Mouse (Mus musculus) liver, embryonic 14.5 days (tissue): ENCODE data around the gene Crybb1. TPM values are rescaled to one million over a fixed set of nuclear protein-coding genes. Genes with fewer than 3 reads are reported as not detected.

Experiments
- ATAC-seq: fragments of 200-750 bp; cut with Nextera tagmentation; 2 replicates; pipeline ENCODE4 v1.8.0; 2017; ENCODE audit warnings: moderate number of reproducible peaks, mild to moderate bottlenecking, moderate library complexity; ENCODE audit not compliant: insufficient read depth
- DNase-seq, 3 experiments: peaks; one replicate each; pipeline ENCODE4 v3.0.0-alpha.2; 2012 to 2013; ENCODE audit warnings: low read depth in 3 of 3, low spot score in 3 of 3
- H3K27ac ChIP-seq: fragments of 300-500 bp; sonication (generic); 2 replicates; pipeline ENCODE4 v1.5.1; 2014; ENCODE audit warnings: moderate library complexity, mild to moderate bottlenecking, control low read depth, inconsistent platforms
- H3K27me3 ChIP-seq: fragments of 300-500 bp; sonication (generic); 2 replicates; pipeline ENCODE4 v1.6.1; 2014; ENCODE audit warnings: mild to moderate bottlenecking, low read length, moderate library complexity; ENCODE audit not compliant: control insufficient read depth, insufficient read depth
- H3K36me3 ChIP-seq: fragments of 300-500 bp; sonication (generic); replicated peaks from 2 replicates; pipeline ENCODE4 v1.6.1; 2014; ENCODE audit warnings: low read depth; ENCODE audit not compliant: control insufficient read depth, insufficient read depth
- H3K4me1 ChIP-seq, 2 experiments: fragments of 200-500 bp in 1 of 2; fragments of 300-500 bp in 1 of 2; sonication (generic) in 1 of 2; replicated peaks; 2 replicates each; pipeline ENCODE4 v1.6.1; 2012 to 2014; ENCODE audit warnings: antibody characterized with exemption in 1 of 2, inconsistent platforms in 1 of 2, low read length in 1 of 2; ENCODE audit not compliant: control insufficient read depth in 2 of 2, insufficient read depth in 2 of 2
- H3K4me2 ChIP-seq: fragments of 300-500 bp; sonication (generic); 2 replicates; pipeline ENCODE4 v1.6.1; 2014; ENCODE audit warnings: low read depth, mild to moderate bottlenecking, control low read depth, moderate library complexity
- H3K4me3 ChIP-seq, 2 experiments: fragments of 200-500 bp in 1 of 2; fragments of 300-500 bp in 1 of 2; sonication (generic) in 1 of 2; 2 replicates each; pipeline ENCODE4 v1.5.1; 2012 to 2014; ENCODE audit warnings: low read depth in 2 of 2, low read length in 2 of 2, mild to moderate bottlenecking in 2 of 2, control low read depth in 1 of 2, inconsistent platforms in 1 of 2, moderate library complexity in 1 of 2; ENCODE audit not compliant: insufficient read depth in 1 of 2
- H3K9ac ChIP-seq: fragments of 300-500 bp; sonication (generic); replicated peaks from 2 replicates; pipeline ENCODE4 v1.6.1; 2014; ENCODE audit warnings: mild to moderate bottlenecking, control low read depth, moderate library complexity
- H3K9me3 ChIP-seq: fragments of 300-500 bp; sonication (generic); 2 replicates; pipeline ENCODE4 v1.6.1; 2016; ENCODE audit warnings: low read length, mixed read lengths; ENCODE audit not compliant: control insufficient read depth
- CTCF ChIP-seq: IDR thresholded peaks from 2 replicates; pipeline ENCODE4 v1.5.1; 2016; ENCODE audit warnings: antibody characterized with exemption, low read depth, control low read depth
- EP300 ChIP-seq: IDR thresholded peaks from 2 replicates; pipeline ENCODE4 v1.6.1; 2016; ENCODE audit warnings: antibody characterized with exemption, low read depth
- WGBS: fragments of 180-500 bp; shearing (Covaris S2); extraction: QIAGEN DNeasy Blood & Tissue Kit; methylation state at CpG from one replicate; pipeline ENCODE4 v1.1.7; 2014; ENCODE audit not compliant: insufficient replicate concordance; 5-methylcytosine and 5-hydroxymethylcytosine counted together
- polyA plus RNA-seq, 2 experiments: library from polyadenylated mRNA; depleted of rRNA in 1 of 2; stranded (reverse) in 1 of 2; unstranded in 1 of 2; fragments of >200 nt; fragmentation: Nextera tagmentation in 1 of 2; extraction: Ambion mirVana in 1 of 2; gene quantifications; 2 replicates each; pipeline versions ENCODE4 v1.2.1 to v1.2.3; 2012 to 2014

Crybb1 gene
- polyA plus RNA-seq, 2 experiments: 0.24 TPM; not detected in 1

DNA sequence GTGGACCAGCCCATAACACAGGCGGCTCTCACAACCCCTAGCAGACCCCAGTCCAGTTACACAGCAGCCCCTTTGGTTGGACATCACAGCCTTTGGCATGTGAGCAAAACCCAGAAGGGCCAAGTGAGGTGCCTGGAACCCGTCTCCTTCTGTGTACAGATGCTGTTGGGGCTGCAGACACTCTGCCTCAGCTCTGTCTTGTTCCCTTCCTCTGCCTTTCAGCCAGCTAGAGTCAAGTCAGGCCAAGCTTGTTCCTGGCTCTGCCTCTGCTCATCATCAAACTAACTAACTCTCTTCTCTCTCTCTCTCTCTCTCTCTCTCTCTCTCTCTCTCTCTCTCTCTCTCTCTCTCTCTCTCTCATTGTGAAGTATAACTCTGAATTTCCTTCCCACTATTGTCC lies 19.0 kb upstream of the Crybb1 start:
- Histone ChIP-seq H3K4me2 (no peak overlapping the region), H3K9me3 (no peaks in the 10 kb centered on the region), H3K4me3 (no peak overlapping the region), H3K36me3 (no peaks in the 10 kb centered on the region), H3K27ac (no peak overlapping the region), H3K4me1 (no peaks in the 10 kb centered on the region; a peak in 1 of 4 replicates), H3K27me3 (no peaks in the 10 kb centered on the region), H3K9ac (no peak overlapping the region)
- TF ChIP-seq CTCF (no peak), EP300 (no peak)
- 72% methylated on average over 2 of the region's 2 CpGs for whole genome bisulfite sequencing
- DNase-seq (no peak), ATAC-seq (no peak)

DNA sequence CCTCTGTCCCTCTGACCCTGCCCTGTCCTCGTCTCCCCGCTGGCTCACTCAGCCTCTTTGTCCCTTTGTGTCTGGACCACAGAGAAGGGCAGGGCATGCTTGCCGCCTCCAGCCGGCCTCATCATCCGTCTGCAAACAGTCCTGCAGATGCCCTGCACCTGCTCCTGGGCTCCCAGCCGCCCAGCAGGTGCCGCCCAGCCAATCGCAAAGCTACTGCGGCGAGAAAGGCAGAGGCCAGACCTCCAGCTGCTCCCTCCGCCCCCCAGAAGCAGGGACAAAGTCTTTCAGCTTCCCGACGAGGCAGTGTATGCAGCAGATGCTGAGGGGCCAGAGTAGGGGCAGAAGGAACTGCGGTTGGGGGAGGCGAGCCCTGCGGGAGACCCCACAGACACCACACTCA lies 18.2 kb upstream of the Crybb1 start:
- no peak for ATAC-seq
- 21% methylated on average over 16 of the region's 16 CpGs for WGBS
- Histone ChIP-seq H3K36me3 (no peaks in the 10 kb centered on the region), H3K27ac (no peak overlapping the region), H3K4me3 (no peak overlapping the region), H3K4me1 (peaks cover 2 to 8% of the 10 kb centered on the region in 2 experiments; a peak in 3 of 4 replicates), H3K27me3 (no peaks in the 10 kb centered on the region), H3K9ac (no peak overlapping the region), H3K4me2 (no peak overlapping the region), H3K9me3 (no peaks in the 10 kb centered on the region)
- TF ChIP-seq EP300 (no peak), CTCF (no peak)
- DNase-seq: no peak

DNA sequence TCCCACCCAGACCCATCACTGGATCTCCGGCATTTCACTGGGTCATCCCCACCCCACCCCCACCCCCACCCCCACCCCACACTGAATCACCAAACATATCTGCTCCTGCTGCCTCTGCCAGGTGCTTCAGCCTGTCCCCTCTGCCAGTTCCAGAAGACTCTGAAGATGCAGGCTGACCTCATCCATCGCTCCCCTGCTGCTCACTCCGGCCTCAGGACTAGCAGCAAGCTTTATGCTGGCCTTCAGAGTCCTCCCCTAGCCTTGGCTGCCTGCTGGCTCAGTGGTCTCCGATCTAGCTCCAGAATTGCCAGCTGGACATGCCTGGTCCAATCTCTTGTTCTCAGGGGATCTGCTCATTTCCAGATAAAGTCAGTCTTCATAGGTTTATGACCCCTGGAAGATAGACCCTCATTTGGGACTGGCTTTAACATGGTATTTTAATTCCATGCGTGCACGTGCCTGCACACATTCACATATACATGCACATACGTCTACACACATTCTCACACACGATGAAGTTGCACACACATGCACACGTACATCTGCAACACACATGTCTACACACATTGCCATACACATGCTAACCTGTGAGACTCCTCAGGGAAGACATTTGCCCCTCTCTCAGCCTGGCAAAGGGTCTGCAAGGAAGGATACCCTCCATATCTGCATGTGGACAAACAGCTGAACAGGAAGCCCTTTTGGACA lies 17.6 kb upstream of the Crybb1 start:
- Histone ChIP-seq H3K36me3 (no peaks in the 10 kb centered on the region), H3K9me3 (peaks cover 3% of the 10 kb centered on the region), H3K4me1 (peaks cover 2 to 13% of the 10 kb centered on the region in 2 experiments; a peak in 3 of 4 replicates), H3K27ac (no peak overlapping the region), H3K9ac (no peak overlapping the region), H3K27me3 (no peaks in the 10 kb centered on the region), H3K4me3 (no peak overlapping the region), H3K4me2 (no peak overlapping the region)
- ATAC-seq (no peak), DNase-seq (no peak)
- TF ChIP-seq EP300: no peak
- no peak for TF ChIP-seq CTCF
- 53% methylated on average over 9 of the region's 9 CpGs for WGBS

DNA sequence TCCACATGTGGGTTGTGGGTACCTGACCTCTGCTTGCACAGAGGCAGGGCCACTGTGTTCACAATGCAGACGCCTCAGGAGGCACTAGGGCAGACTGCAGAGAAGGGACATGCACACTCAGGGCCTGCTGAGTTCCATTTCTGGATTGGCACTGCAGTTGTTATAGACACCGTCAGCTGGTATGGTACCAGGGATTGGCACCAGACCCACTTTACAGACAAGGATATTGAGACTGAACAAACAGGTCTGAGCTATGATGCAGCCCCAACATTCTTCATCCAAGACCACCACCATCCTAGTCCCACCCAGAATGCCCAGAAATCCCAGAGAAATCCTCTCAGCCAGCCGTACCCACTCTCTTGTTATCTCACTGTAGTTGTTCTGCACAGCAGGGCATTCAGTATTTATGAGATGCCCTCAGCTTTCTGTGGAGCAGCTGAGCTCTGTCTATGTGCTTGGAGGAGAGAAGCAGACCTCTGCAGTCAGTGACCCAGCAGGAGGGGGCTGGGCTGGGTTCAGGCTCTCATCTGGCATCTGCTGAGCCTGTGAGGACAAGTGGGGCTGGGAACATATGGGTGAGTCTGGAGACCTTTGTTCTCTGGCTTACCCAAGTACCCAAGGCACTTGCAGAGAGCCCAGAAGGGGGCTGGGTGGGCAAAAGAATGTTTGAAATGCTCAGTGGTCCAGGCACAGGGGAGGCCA lies 16.7 kb upstream of the Crybb1 start:
- H3K27me3 ChIP-seq: no peaks in the 10 kb centered on the region
- H3K36me3 ChIP-seq: no peaks in the 10 kb centered on the region
- TF ChIP-seq CTCF (no peak), EP300 (no peak)
- H3K4me3 ChIP-seq: no peak overlapping the region
- H3K4me1 ChIP-seq: peaks cover 7 to 23% of the 10 kb centered on the region in 2 experiments
- ATAC-seq (no peak), DNase-seq (no peak)
- no peak overlapping the region for H3K9ac ChIP-seq
- H3K4me2 ChIP-seq: no peak overlapping the region
- H3K9me3 ChIP-seq: peaks cover 3% of the 10 kb centered on the region
- no peak overlapping the region for H3K27ac ChIP-seq
- 65% methylated on average over 3 of the region's 3 CpGs for WGBS

DNA sequence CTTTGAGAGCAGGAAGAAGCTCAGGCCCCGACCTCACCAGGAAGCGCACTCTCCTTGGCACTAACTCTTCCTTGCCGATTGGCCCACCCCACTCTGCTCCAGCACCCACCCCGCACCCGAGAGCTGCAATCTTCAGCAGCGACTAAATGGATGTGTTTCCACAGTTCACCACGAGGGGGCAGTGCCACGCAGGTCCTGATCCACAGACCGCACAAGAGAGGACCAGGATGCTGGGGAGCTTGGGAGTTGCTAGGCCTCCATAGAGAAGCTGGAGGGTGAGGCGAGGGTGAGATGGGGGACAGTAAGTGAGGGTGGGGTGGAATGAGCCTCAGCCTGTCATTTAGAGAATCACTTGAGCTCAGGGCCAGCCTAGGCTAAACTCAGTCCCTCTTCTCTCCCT lies 14.9 kb upstream of the Crybb1 start:
- no peak overlapping the region for H3K27ac ChIP-seq
- TF ChIP-seq CTCF (peak; percentile 99), EP300 (no peak)
- no peak overlapping the region for H3K4me2 ChIP-seq
- no peaks in the 10 kb centered on the region for H3K36me3 ChIP-seq
- DNase-seq: peak; percentile 47 to 59 (median 57)
- no peaks in the 10 kb centered on the region for H3K27me3 ChIP-seq
- H3K9ac ChIP-seq: no peak overlapping the region
- WGBS: 2% methylated on average over 10 of the region's 10 CpGs
- peaks cover 10 to 34% of the 10 kb centered on the region in 2 experiments for H3K4me1 ChIP-seq
- H3K4me3 ChIP-seq: no peak overlapping the region
- H3K9me3 ChIP-seq: peaks cover 3% of the 10 kb centered on the region
- ATAC-seq: peak; percentile 27
